ENCODE assay signal across 8 mouse cellular contexts in the genomic region with DNA sequence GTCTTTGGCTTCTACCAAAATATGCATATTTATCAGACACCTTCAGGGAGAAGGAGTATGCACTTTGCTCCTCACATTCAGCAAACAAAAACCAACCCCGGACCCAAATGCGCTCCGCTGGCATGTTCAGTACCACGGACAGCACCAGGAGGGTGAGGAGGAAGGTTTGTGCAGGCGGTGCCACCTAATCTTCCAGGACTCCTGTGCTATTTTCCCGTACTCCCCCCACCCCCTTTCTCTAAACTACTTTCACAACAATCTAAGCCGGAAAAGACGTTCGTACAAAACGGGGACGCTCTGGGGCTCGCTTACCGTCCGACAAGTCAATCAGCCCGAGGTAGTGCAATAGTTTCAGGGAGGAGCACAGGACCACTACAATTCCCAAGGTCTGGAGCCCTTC.
DNase-seq lines count a peak whose midpoint lies in the region; ATAC-seq and TF ChIP-seq lines count a peak whose summit lies in the region.

No protein-coding gene starts in this region.

- H3K79me2 ChIP-seq in CH12.LX (replicated peaks; ENCODE audit: control insufficient read depth, extremely low read depth, insufficient read depth, poor library complexity, severe bottlenecking): no peaks in the 10 kb centered on the region

- peaks cover 55% of the 10 kb centered on the region for H3K27me3 ChIP-seq in CH12.LX (replicated peaks)
- peaks cover 14% of the 10 kb centered on the region; the same call in 1 of the 2 replicates for H3K27me3 ChIP-seq in hindbrain, embryonic 10.5 days (ENCODE audit: insufficient read depth, poor library complexity, severe bottlenecking)
- no peaks in the 10 kb centered on the region; the same call in 1 of the 2 replicates for H3K27me3 ChIP-seq in liver, embryonic 11.5 days (replicated peaks; ENCODE audit: control insufficient read depth, insufficient read depth, low read length)

- WGBS in hindbrain, embryonic 10.5 days: 2% methylated on average over 15 of the region's 15 CpGs
- 5% methylated on average over 15 of the region's 15 CpGs for WGBS in liver, embryonic 11.5 days

- H3K9ac ChIP-seq in CH12.LX (ENCODE audit: insufficient read depth, low read depth): no peak overlapping the region
- H3K9ac ChIP-seq in liver, embryonic 11.5 days (ENCODE audit: low read depth, low read length): no peak overlapping the region

- peaks cover 0 to 4% of the 10 kb centered on the region in 2 experiments; a peak in 1 of 4 replicates for H3K4me1 ChIP-seq in CH12.LX (ENCODE audit: control insufficient read depth in 1 of 2, insufficient read depth in 2 of 2)
- H3K4me1 ChIP-seq in hindbrain, embryonic 10.5 days (replicated peaks): peaks cover 9% of the 10 kb centered on the region; the same call in 1 of the 2 replicates
- H3K4me1 ChIP-seq in liver, embryonic 11.5 days (replicated peaks; ENCODE audit: control insufficient read depth, insufficient read depth, low read length): no peaks in the 10 kb centered on the region

- no peak for TF ChIP-seq CTCF in CH12.LX (conservative IDR thresholded peaks at IDR 0.05 in 1 of 2, IDR thresholded peaks at IDR 0.05 in 1 of 2; ENCODE audit: low read depth in 2 of 2, low read length in 2 of 2)

- H3K4me2 ChIP-seq in CH12.LX (ENCODE audit: insufficient read depth, low read depth, poor library complexity, severe bottlenecking): no peak overlapping the region
- H3K4me2 ChIP-seq in liver, embryonic 11.5 days: no peak overlapping the region

- no peak for TF ChIP-seq RAD21 in CH12.LX (IDR thresholded peaks at IDR 0.05; ENCODE audit: low read depth, low read length)

- intact Hi-C loops in left cerebral cortex, postnatal 36 days (cut with DNase I): no loop called here

- in situ Hi-C loops in CH12.LX (cut with MboI; ENCODE audit: low pct_ligation_motif_present, low pct_unique_long_range_greater_than_20kb, low sequenced_read_pairs): no loop called here

- TF ChIP-seq POLR2A in CH12.LX (IDR thresholded peaks at IDR 0.05; ENCODE audit: low read depth, low read length): no peak

- ATAC-seq in liver, embryonic 11.5 days (replicated peaks; ENCODE audit: low FRiP score): no peak

- H3K27ac ChIP-seq in CH12.LX (ENCODE audit: insufficient read depth, low read depth): no peak overlapping the region
- H3K27ac ChIP-seq in hindbrain, embryonic 10.5 days: no peak overlapping the region
- H3K27ac ChIP-seq in liver, embryonic 11.5 days (ENCODE audit: low read depth, low read length): no peak overlapping the region

- no peak for TF ChIP-seq EP300 in CH12.LX (IDR thresholded peaks at IDR 0.05; ENCODE audit: low read length)

- dilution Hi-C loops in CH12.LX (cut with MboI; ENCODE audit: extremely low pct_ligation_motif_present, extremely low pct_unique_long_range_greater_than_20kb, low sequenced_read_pairs): no loop called here

- H3K36me3 ChIP-seq in CH12.LX (replicated peaks in 1 of 2; ENCODE audit: control insufficient read depth in 1 of 2, insufficient read depth in 1 of 2, low read length in 1 of 2): no peaks in the 10 kb centered on the region
- no peaks in the 10 kb centered on the region for H3K36me3 ChIP-seq in hindbrain, embryonic 10.5 days
- H3K36me3 ChIP-seq in liver, embryonic 11.5 days (ENCODE audit: control insufficient read depth, insufficient read depth, low read length): no peaks in the 10 kb centered on the region

- H3K4me3 ChIP-seq in CH12.LX (replicated peaks in 1 of 3; ENCODE audit: low read depth in 2 of 3, low read length in 2 of 3, poor library complexity in 1 of 3): no peak overlapping the region
- peak overlapping the region; percentile 25; the same call in 1 of the 2 replicates for H3K4me3 ChIP-seq in hindbrain, embryonic 10.5 days
- no peak overlapping the region for H3K4me3 ChIP-seq in liver, embryonic 11.5 days (ENCODE audit: low read depth, low read length)

- DNase-seq in 3134 (ENCODE audit: extremely low read depth, insufficient read length, low spot score) (peak; percentile 19), CH12.LX (ENCODE audit: extremely low read depth) (peak; percentile 25)
- peak; percentile 88 for DNase-seq in embryo, embryonic 11 days
- DNase-seq in hindbrain, embryonic 10.5 days (ENCODE audit: low spot score): peak; percentile 70
- DNase-seq in liver, embryonic 11.5 days (ENCODE audit: low spot score): peak; percentile 71
- peak; percentile 59 for DNase-seq in ovary, postnatal 14 days (ENCODE audit: low spot score)
- no peak for DNase-seq in cerebellum, adult 8-10 months
- no peak for DNase-seq in left cerebral cortex, postnatal 36 days (ENCODE audit: low spot score in 2 of 2)

- H3K9me3 ChIP-seq in CH12.LX (replicated peaks; ENCODE audit: low read length): no peaks in the 10 kb centered on the region
- no peaks in the 10 kb centered on the region for H3K9me3 ChIP-seq in hindbrain, embryonic 10.5 days
- H3K9me3 ChIP-seq in liver, embryonic 11.5 days (ENCODE audit: control insufficient read depth, low read length): no peaks in the 10 kb centered on the region

TF ChIP-seq in CH12.LX, 34 proteins besides CTCF, POLR2A, EP300 and RAD21:
- TF ChIP-seq MEF2A (IDR thresholded peaks at IDR 0.05; ENCODE audit: borderline replicate concordance, low read depth, low read length): no peak

Comparison
In these comparisons a context has a peak if more than half of its experiments do, and no peak if none do; other contexts are left out.
1. DNase-seq: peak in 3134 (single experiment), CH12.LX (single experiment), embryo, embryonic 11 days (single experiment), hindbrain, embryonic 10.5 days (single experiment), liver, embryonic 11.5 days (single experiment) and ovary, postnatal 14 days (single experiment); none in cerebellum, adult 8-10 months (single experiment) and left cerebral cortex, postnatal 36 days (0 of 2).